Mouse (Mus musculus) G1E-ER4 (cell line): ENCODE results near the gene Dusp22. TPM values are rescaled to one million over a fixed set of nuclear protein-coding genes. Genes with fewer than 3 reads are reported as not detected.

Experiments used
- GATA1 ChIP-seq: IDR thresholded peaks from one replicate; pipeline ENCODE4 v1.8.0; 2012; ENCODE audit warnings: low read length, inconsistent platforms
- polyA plus RNA-seq: library from polyadenylated mRNA; stranded (reverse); fragments of >175 nt; gene quantifications from 2 replicates; pipeline ENCODE4 v1.2.3, GENCODE M21; 2012

The Dusp22 gene
- polyA plus RNA-seq, 1 experiment: not detected

DNA sequence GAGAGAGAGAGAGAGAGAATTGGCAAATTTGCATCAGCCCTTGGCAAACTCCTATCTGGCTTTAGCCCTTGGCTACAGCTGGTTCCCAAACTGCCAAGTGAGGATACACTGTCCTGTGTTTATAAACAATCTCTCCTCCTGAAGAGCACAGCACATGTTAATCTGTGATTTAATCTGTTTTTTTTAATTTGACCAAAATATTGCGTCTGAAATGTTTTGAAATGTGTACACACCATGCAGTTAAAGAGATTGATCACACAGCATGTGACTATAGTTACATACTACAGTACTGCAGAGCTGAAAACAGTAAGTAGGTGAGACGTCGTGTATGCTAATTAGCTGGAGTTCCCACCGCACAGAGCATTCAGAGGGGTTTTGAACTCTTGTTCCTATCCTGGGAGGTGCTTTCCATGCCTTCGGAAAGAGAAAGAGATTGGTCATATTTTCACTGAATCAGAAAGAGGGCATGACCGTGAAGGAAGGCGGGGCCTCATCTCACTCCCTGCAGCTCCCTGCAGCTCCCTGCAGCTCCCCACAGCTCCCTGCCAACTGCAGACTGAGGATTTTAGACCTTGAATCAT is 65.0 kb downstream of the Dusp22 start:
- TF ChIP-seq GATA1: no peak

- no peak for TF ChIP-seq GATA1
Observed at GRCm38 (mm10) chr13:30726879-30727278, 67.1 kb downstream of the Dusp22 start.

- no peak for TF ChIP-seq GATA1
Observed at GRCm38 (mm10) chr13:30728155-30728554, 68.4 kb downstream of the Dusp22 start.

GRCm38 (mm10) chr13:30729245-30729644 is 69.4 kb downstream of the Dusp22 start:
- TF ChIP-seq GATA1: no peak

DNA sequence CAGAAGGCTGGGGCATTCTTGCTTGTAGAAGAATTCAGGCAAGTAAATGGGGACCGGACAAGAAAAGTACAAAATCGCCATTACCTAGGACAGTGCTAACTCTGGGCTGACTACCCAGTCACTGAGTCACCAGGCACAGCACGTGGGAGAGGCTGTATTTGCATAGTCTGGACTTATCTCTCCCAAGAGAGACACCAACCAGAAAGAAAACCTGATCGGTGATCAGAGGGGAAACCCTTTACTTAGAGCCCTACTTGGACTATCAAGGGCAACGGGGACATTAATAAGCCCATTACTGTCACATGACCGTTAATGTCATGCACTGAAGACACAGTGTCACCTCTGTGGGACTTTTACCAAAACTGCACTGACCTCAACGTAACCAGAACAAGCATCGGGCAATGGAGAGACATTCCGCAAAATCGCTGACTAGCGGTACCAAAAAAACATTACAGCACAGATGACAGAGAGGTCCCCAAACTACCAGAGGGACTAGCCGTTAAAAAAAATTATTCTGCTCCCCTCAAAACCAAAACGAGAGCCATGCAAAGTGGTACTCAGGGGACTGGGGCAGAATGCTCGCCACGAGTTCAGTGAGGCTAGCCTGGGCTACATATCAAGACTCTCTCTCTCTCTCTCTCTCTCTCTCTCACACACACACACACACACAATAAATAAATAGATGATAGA is 70.5 kb downstream of the Dusp22 start:
- no peak for TF ChIP-seq GATA1

- TF ChIP-seq GATA1: no peak
Observed at GRCm38 (mm10) chr13:30732709-30733445, 73.1 kb downstream of the Dusp22 start.

- TF ChIP-seq GATA1: no peak
Observed at GRCm38 (mm10) chr13:30736721-30737120, 76.9 kb downstream of the Dusp22 start.

GRCm38 (mm10) chr13:30737257-30737656 is 77.5 kb downstream of the Dusp22 start:
- TF ChIP-seq GATA1: no peak

DNA sequence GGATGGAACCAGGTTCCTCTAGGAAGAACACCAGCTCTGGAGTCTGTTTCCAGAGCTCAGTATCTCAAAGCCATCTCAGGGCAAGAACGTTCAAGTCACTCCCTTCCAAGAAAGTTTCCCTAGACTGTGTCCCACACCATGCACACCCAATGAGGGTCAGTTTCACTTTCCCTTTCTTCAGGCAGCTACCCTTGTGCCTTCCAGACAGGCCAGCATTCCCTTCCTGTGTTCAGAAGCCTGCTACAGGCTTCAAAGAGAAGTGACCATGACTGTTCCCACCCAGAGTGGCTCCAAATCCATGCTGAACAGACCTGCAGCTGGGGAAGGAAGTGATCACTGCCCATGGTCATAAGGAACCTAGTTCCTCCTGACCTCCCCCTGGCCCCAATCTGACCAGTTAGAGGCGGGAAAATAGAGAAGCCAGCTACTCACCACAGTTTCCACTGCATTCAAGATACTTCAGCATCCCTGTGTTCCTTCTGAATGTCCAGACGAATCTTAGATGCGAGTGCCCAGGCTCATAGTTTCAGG is 78.6 kb downstream of the Dusp22 start:
- TF ChIP-seq GATA1: no peak

GRCm38 (mm10) chr13:30741172-30741571 is 81.4 kb downstream of the Dusp22 start:
- no peak for TF ChIP-seq GATA1

DNA sequence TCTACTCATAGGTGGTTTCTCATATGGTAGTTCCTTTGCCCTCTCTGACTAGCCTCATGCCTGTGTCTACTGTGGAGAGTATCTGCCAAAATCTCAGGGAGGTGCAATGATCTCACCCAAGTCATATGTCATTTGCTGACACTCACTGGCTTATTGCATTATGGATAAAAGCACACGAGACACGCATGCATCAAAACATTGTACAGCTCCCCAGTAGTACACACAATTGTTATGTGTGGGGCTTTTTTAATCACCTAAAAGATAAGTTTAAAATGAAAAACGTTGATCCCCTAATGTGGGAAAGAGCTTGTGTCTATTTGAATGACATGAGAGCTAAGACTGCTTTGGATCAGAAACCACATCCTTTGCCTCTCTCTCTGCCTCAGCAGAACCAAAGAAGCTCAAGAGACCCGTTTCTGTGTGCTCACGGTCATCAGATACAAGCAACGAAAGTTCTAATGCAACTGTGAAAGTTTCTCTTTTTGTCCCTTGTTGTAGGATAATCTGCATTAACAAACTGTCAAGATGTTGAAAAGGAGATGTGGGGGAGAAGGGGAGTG is 82.7 kb downstream of the Dusp22 start:
- TF ChIP-seq GATA1: no peak

GRCm38 (mm10) chr13:30745121-30745520 is 85.3 kb downstream of the Dusp22 start:
- TF ChIP-seq GATA1: no peak

GRCm38 (mm10) chr13:30747068-30747467 is 87.3 kb downstream of the Dusp22 start:
- TF ChIP-seq GATA1: no peak

DNA sequence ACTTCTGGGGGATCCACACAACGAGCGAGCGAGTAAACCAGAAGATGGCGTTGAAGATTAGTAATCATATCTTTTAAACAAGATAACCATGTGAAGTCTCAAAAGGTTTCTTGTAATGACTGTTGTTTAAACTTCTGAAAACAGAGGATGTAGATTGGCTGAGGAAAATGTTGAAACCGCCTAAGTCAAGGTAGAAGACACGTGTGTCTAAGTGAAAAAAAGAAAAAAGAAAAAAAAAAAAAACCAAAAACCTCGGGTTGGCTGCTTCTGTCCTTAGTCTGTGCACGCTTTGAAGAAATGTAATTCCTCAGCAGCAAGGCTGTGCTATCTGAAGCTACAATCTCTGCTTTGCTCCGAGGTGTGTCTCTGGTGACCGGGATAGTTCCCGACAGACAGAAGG is 87.7 kb downstream of the Dusp22 start:
- TF ChIP-seq GATA1: no peak

DNA sequence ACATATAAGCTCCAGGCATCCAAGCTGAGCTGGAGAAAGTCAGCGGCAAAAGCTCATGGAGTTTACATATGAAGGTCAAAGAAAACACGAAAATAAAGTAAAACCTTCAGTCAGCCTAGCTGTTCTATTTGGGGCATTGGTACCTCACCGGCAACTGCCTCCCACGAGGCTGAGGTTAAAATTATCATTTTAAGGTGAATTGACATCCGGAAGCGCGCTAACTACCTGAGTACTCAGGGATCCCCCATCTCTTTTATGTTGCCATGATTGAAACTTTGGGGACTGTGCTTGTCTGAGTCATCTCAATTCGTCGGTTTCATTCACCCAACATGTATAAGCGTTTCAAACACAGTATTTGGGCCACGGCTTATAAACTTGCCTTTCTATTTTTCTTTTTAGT is 88.5 kb downstream of the Dusp22 start:
- TF ChIP-seq GATA1: no peak

GRCm38 (mm10) chr13:30749021-30749556 is 89.3 kb downstream of the Dusp22 start, which contains the start of gene Irf4:
Gene Irf4 (plus strand): TSS chr13:30749226.
- TF ChIP-seq GATA1: no peak
